Mouse (Mus musculus) frontal cortex, postnatal 14 days (tissue): ENCODE measurements around the gene Suds3.
A peak's percentile ranks its signal among the peaks of the same experiment; 100 is the strongest.

Experiments used
- DNase-seq, 2 experiments: peaks; one replicate each; pipeline ENCODE4 v3.0.0; 2022; ENCODE audit warnings: low spot score in 2 of 2

Gene Suds3

DNA sequence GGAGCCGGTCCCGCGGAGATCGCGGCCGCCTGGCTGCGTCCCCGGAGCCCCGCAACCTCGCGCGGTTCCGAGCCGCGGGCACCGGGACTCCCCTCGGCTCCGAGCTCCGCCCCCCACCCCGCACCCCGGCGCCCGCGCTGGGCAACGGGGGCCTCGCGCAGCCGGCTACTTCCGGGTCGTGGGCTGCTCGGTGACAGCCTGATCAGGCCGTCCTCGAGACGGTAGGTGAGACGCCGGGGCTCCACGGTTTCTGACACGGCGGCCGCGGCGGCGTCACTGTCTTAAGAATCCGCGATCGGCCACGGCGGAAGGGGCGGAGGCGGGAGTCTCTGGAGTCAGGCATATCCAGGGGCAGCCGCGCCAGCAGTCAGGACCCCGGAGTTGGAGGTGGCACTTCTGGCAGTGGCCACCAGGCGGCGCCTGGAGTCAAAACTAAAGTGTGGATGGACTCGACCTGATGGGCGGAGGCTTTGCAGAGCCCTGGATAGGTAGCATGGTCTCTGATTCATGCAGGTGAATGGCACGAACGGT lies at the start of gene Suds3:
Gene Suds3, minus strand, starts transcription at position 278 of the 531 bp plus-strand sequence.
- DNase-seq, result peak; percentile 92 to 99

DNA sequence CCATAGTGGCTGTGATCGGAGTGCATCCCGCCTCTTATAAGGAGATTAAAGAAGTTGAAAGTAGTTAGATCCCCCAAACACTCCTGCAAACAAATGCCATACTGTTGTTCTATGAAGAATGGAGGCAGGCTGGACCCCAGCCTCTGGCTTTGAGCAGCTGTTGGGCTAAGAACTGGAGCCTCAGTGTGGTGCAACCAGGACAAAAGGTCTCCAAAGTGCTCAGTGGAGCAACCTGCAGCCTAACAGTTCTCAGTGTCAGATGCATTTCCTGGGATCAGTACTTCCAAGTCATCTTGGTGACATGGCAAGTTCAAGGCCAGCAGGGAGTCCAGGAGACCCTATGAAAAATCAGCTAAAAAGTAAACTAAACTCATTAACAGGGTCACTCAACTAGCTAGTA lies 49.0 kb upstream of the Suds3 start:
- DNase-seq, result no peak

DNA sequence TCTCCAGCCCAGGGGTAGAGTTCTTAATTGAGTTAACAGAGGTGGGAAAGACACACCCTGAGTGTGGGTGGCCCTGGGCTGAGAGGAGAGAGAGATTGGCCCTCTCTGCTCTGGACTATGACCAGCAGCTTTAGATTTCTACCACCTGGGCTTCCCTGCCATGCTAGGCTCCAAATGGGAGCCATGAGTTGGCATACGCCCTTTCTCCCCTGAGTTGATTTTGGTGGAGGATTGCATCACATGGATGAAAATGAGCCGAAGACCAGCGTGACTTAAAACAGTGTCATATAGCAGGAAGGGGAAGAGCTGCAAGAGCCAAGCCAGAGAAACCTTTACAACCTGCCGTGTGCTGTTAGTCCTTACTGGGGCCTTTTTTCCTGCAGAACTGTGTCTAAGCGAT lies 48.6 kb upstream of the Suds3 start:
- DNase-seq, result no peak

DNA sequence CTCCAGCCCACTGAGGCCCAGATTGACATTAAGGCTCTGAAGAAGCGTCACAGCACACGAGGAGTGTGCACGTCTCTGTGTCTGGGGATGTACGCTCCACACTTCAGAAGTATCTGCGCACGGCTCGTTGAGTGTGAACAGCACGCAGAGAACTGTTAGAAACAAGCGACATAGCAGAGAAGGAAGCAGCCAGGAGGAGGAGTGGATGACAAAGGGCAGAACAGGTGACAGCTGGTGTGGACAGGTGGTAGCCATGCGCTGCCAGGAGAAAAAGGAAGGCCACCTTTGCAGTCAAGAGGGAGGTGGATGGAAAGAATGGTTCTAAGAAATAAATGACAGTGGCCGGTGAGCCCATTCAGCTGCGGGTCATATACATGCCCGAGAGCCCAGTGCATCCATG lies 47.9 kb upstream of the Suds3 start:
- no peak for DNase-seq

DNA sequence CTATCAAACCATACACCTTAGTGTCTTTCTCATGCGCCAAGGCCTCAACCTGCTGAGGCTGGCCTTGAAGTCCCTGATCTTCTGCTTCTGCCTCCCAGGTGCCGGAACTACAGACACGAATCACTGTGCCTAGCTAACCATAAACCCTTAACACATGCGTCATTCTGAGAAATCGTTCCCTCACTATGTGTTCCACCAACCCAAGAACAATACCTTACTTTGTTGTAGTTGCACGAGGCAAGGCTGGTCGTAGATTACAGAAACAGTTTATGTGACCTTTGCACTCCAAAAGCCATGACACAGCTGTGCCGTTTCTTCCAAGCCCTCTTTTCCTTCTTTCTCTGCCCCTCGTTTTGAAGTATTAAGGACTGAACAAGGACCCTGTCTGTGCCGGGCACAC lies 44.6 kb upstream of the Suds3 start:
- no peak for DNase-seq

DNA sequence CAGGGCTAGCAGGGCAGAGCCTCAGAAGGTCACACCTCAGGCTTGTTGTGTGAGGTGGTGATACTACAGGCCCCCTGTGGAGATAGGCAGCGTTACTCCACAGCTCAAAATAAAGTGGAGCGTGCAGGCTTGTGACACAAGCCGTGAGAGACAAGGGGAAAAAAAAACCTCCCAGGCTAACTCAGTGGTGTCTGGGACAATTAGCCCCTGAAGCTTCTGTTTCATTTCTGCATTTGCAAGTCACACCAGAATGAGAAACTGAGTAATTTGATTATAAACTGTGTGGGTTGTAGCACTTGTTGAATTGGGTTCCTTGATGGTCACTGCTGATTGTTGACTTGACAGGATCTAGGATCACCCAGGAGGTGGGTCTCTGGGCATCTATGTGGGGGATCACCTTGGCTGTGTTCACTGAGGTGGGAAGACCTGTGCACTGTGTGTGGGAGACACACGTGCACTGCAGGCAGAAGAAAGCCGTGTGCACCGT lies 43.9 kb upstream of the Suds3 start:
- no peak for DNase-seq

DNA sequence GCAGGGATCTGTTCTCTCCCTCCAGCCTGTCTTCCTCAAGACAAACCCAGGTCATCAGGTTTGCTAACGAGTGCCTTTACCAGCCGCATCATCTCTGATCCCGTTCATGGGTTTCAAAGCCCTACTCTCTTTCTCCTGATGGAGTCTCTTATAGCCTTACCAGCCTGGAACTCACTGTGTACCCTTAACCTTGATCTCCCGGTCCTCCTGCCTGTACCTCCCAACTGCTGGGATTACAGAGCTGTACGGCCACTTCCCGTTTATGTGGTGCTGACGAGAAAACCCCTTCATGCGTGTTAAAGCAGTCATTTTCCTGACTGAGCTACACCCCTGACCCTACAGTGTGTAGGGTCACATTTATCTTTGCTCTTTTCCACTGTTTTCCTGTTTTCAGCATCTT lies 43.4 kb upstream of the Suds3 start:
- no peak for DNase-seq

DNA sequence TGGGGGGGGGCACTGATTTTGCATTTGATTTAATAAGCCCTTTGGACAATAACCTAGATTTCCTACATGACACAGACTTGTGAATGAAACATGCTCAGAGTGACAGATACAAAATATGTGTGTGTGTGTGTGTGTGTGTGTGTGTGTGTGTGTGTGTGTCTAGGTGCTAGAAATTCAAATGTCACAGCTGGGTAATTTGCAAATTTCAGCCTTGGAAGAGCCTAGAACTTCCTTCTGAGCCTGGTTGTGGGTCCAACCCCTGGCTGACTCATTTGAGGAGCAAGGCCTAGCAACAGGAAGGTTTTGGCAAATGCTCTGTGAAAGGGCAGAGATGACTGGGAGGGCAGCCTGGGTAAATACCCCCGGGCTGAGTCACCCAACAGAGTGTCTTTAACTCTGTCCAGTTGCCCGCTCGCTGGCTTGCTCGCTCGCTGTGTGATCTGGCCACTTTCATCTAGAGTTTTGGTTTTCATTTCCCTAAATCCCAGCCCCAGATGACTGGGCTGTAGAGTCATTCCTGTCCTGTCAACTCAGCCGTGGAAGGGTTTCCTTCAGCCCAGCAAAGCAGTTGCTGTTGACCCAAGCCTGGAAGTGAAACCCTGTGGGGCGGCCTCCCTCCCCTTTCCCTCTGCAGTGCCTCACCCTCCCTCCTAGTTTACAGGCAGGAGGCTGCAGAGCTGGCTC lies 42.6 kb upstream of the Suds3 start:
- no peak for DNase-seq

DNA sequence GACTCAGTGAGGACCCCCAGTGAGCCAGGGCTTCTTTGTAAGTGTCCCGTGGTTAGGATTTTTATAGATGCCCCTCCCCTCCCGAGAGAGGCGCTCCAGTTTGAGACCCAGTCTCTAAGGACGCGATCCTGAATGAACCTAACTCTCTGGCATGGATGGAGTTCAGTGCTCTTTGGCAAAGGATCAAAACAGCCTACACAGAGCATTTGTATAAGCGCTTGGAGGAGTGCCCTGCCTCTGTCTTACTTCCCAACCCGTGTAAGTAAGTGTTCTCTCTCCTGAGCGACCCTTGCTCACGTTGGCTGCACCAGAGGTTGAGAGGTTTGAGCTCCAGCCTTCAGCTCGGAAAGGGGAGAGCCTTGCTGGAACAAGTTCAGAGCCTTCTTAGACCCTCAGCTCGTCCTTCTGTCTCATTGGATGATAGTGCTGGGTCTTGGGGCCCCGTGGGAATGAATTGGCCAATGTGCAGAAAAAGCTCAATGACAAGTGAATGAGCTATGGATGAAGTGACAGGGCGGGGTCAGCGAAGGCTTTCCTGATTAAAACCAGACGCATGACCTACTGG lies 37.7 kb upstream of the Suds3 start:
- DNase-seq, result no peak

DNA sequence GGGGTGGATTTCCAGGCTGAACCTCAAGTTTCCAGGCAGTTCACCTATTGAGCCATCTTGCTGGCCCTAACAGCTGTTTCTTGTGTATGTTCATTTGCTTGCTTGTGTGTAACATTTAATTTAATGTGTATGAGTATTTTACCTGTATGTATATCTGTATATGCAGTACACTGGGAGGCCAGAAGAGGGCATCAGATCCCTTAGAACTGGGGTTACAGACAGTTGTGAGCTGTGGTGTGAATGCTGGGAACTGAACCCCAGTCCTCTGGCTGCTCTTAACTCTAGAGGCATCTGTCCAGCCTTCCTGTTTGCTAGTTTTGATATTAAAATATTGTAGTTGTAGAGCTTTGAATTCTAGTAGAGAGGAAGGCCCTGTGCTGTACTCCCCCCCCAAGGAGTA lies 37.0 kb upstream of the Suds3 start:
- no peak for DNase-seq

DNA sequence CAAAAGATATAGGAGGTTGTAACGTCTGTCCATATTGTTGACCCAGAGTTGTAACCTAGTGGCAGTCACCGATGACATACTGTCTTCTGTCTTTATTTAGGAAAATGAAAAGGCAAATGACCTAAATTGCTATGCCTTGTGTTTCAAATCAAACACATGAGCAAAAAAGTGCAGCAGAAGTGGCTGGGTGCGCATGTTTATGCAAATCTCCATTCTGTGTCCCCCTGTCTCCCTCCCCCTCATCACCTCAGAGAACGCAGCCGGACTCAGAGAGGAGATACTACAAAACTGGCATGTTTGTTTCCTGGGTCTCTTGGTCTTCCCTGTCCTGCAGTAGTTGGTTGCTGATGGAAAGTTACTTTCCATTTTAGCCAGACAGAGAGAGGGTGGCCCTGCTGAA lies 34.2 kb upstream of the Suds3 start:
- no peak for DNase-seq

DNA sequence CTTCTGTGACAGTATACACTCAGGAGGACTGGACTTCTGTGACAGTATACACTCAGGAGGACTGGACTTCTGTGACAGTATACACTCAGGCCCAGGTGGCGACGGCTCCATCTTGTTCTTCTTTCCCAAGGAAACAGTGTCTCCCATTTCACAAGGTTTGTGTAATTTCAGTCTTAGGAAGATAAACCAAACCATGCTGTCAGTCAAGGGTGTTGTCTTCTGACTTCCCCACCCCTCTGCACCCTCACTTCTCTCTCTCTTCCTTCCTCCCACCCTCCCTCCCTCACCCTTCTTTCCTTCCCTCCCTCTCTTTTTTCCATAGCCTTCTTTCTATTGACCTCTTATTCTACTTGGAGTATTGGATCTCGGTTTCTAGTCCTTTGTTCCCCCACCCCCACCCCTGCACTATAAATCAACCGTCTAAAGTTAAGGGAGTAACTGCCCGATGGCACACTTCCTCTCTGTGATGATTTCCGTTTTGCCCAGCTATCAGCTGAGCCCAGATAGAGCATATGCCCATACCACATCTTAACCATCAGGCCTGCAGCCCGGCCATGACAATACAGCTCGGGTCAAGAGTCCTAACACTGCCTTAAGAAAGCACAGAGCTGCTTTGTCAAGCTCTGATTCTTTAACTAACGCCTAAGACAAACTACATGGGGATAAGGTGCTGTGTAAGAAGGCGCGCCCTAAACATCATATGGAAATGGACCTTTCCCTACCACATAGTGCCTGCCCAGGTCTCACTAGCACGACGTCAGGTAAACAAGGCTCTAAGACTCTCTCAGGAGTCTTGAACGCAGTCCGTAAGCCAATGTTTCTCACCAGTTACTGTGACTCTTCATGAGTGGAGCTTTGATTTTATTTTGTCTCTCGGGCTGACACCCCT lies 33.4 kb upstream of the Suds3 start:
- no peak for DNase-seq

DNA sequence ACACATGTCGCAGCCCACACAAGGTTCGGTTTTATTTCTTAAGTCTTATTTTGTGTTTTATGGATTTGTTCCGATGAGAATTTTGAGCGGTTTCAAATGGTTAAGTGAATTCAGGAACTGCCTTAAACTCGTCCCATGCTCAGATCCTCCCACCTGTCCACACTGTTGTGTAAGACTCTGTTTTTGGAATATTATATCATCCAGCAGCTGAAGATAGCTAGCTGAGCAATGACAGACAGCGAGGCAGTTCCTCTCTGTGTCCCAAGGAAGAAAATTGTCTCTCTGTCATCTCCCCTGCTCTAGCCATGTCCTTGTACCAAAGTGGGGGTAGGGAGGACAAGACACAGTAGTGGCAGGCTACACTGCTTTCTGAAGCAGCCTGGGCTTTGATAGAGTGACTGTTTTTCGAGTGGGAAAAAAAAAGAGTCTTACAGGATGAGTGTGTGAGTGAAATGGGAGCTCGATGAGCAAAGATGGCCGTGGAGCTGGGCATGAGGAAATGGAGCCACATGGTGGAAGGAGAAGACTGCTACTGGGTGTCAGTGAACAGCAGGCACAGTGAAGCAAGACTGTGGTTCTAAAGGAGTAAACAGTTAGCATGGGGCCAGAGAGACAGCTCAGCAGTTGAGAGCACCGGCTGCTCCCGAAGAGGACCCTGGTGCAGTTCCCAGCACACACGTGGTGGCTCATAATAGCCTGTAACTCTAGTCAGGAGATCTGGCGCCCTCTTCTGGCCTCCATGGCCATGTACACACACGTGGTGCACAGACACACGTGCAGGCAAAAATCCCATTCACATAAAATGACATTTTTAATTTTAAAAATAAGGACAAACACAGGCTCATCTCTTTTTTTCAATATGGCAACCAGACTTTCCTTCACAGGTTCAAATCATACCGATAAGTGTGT lies 31.5 kb upstream of the Suds3 start:
- DNase-seq, result no peak

DNA sequence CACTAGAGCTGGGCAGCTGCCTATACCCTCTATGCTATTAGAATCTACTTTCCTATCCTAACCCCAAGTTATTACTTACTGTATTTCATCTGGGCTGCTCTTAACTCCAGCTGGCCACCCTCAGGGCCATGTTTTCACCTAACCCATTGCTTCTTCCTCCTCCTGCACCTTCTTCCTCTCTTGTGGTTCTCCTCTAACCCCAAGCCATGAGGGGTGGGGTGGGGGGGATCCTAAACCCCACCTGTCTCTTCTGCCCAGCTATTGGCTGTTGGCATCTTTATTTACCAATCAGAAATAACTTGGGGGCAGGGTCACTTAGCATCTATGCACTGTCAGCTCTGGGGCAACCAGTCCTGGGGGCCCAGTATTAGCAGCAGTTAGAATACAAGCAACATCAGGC lies 30.3 kb upstream of the Suds3 start:
- DNase-seq, result no peak

DNA sequence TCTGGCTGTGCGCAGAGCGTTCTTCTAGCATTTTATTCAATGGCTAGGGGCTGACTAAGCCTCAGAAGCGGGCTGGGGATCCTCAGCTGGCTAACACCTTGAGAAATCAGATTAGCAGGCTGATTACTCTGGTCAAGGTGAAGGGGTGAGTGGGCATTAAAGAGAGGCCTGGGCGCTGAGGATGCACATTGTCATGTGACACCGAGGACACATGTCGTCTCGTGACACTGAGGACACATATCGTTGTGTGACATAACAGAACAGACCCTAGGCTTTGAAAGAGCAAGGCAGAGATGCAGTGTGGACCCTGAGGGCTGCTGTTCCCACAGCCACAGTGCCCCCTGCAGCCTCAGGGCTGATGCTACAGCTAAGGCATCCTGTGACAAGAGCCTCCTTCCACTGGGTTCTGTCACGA lies 27.8 kb upstream of the Suds3 start:
- no peak for DNase-seq

DNA sequence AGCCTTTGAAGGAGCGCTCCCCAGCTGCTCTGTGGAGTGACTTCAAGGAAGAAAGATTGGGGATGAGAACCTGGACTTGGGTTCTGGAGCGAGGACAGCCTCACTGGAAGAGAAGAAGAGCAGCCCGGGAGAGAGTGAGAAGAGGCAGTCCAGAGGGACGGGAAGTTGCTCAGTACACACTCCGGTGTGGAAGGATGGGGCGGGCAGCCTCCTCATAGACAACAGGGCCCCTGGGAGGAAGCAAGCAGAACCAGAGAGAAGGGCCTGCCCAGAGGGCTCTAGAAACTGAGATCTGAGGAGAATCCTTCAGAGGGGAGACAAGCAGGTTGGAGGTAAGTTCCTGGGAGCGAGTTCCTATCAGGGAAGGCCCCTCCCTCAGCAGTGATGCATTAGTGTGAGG lies 24.5 kb upstream of the Suds3 start:
- no peak for DNase-seq

DNA sequence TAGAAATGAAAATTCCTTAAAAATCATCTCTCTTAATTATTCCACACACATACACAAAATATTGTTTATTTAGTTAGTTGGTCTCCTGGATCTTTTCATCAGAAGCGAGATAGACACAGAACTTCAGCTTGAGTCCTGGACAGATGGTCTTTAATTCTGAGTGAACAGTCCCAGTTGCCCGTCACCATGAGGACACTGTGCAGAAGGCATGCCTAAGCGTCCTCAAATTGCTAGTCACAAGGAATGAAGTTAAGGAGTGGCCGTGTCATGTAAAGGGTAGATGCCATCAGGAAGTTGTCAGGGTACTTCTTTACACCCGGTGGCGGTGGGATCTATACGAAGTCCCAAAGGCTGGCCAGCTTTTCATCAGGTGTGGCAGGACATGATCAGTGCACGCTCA lies 23.9 kb upstream of the Suds3 start:
- no peak for DNase-seq

DNA sequence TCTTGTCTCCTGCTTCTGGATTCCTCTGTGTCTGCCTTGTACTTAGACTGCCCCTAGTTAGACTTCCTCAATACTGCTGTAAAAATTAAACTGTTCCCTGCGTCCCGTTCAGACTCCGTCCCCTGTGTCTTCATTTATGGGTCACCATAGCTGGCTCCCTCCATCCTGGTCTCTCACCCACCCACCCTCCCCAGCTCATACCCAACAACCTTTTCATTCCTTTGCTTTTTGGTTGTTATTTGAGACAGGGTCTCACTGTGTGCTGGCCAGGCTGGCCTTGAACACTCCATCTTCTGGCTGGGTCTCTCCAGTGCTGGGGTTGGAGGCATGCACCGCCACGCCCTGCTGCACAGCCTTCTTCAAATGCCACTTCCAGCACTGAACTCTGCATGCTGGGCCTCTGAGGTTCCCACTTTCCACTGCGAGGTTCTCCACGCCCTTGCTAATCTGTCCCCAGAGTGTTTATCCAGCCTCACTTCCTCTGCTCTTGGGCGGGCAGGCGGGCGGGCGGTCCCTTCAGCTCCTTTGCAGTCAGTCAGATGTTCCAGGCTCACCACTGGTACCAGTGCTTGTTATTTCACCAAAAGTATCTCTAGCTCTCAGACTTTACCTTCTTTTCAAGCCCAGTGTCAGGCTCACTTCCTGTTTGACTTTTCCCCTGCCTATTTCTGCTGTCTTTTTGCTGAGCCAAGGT lies 22.5 kb upstream of the Suds3 start:
- DNase-seq, result no peak

DNA sequence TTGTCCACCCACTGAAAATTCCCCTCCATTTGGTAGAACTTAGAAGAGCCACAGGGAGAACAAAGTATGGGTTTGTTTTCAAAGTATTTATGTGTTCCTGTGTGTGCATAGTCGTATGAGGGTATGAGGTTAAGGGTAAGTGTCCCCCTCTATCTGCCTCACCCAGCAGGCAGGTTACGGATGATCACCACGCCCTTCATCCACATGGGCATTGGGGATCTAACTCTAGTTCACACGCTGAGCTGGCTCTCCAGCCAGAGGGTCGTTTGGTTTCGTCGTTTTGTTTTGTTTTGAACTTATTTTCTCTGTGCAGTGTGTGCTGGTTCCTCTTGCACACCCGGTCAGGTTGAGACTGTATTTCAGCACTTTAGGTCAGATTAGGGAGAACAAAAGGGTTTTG lies 21.7 kb upstream of the Suds3 start:
- no peak for DNase-seq

DNA sequence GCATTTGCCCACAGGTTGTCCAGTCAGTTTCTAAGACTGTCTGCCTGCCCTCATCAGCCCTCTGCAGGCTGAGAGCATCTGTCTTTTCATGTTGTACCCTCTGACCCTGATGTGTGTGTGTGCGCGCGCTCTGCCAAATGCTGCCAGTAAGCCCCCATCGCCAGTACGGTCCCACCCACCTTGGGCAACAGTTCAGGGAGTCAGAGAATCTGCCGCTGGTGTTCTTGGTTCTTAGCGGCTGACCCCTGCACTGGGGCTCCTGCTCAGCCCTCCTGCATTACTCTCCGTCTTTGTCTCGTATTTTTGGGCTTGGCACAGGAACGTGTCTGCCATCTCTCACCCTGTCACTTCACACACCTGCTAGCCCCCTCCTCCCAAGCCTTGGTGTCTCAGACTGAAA lies 21.1 kb upstream of the Suds3 start:
- DNase-seq, result no peak

DNA sequence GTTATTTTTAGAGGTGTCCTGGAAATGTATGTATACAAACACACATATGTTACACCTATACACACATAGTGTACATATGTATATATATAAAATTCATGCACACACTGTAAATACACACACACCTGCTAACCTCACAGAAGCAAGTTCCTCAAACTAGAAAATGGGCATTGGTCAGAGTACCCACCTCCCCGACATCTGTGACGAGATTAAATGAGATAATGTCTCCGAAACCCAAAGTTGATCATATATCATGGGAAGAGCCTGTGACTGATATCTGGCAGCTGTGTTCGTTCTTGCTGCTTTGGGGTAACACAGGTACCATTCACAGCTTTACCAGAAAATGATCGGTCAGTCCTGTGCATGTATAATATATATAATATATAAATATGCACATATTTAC lies 20.7 kb upstream of the Suds3 start:
- DNase-seq, result no peak
